Mouse (Mus musculus) embryonic facial prominence, embryonic 15.5 days (tissue): ENCODE data around the gene Snx30. TPM values are rescaled to one million over a fixed set of nuclear protein-coding genes. Genes with fewer than 3 reads are reported as not detected.
A peak's percentile ranks its signal among the peaks of the same experiment; 100 is the strongest.

ENCODE experiments used
- ATAC-seq: fragments of 200-750 bp; cut with Nextera tagmentation; 2 replicates; pipeline ENCODE4 v1.8.0; 2017; ENCODE audit warnings: low read depth, moderate TSS enrichment; ENCODE audit not compliant: insufficient number of reproducible peaks, low FRiP score, low TSS enrichment
- H3K27ac ChIP-seq: fragments of 300-500 bp; sonication (generic); replicated peaks from 2 replicates; pipeline ENCODE4 v1.5.1; 2015; ENCODE audit warnings: mild to moderate bottlenecking, inconsistent platforms
- H3K27me3 ChIP-seq: fragments of 300-500 bp; sonication (generic); 2 replicates; pipeline ENCODE4 v1.6.1; 2015; ENCODE audit warnings: inconsistent platforms
- H3K36me3 ChIP-seq: fragments of 300-500 bp; sonication (generic); 2 replicates; pipeline ENCODE4 v1.6.1; 2015; ENCODE audit warnings: mild to moderate bottlenecking, inconsistent platforms
- H3K4me1 ChIP-seq: fragments of 300-500 bp; sonication (generic); 2 replicates; pipeline ENCODE4 v1.6.1; 2015; ENCODE audit warnings: inconsistent platforms
- H3K4me2 ChIP-seq: fragments of 300-500 bp; sonication (generic); replicated peaks from 2 replicates; pipeline ENCODE4 v1.6.1; 2015; ENCODE audit warnings: mild to moderate bottlenecking, inconsistent platforms
- H3K4me3 ChIP-seq: fragments of 300-500 bp; sonication (generic); replicated peaks from 2 replicates; pipeline ENCODE4 v1.5.1; 2015; ENCODE audit warnings: mild to moderate bottlenecking, inconsistent platforms
- H3K9ac ChIP-seq: fragments of 300-500 bp; sonication (generic); 2 replicates; pipeline ENCODE4 v1.6.1; 2015; ENCODE audit warnings: inconsistent platforms
- H3K9me3 ChIP-seq: fragments of 300-500 bp; sonication (generic); replicated peaks from 2 replicates; pipeline ENCODE4 v1.6.1; 2016; ENCODE audit warnings: inconsistent platforms
- WGBS: fragments of 180-500 bp; shearing (Covaris S2); methylation state at CpG from one replicate; pipeline ENCODE4 v1.1.7; 2015; 5-methylcytosine and 5-hydroxymethylcytosine counted together
- polyA plus RNA-seq: library from polyadenylated mRNA; unstranded; fragments of >200 nt; fragmentation: Nextera tagmentation; extraction: Ambion mirVana; gene quantifications from 2 replicates; pipeline ENCODE4 v1.2.1, GENCODE M21; 2015

Snx30 gene
- polyA plus RNA-seq, 1 experiment from 2014 or later: 11.1 TPM

DNA sequence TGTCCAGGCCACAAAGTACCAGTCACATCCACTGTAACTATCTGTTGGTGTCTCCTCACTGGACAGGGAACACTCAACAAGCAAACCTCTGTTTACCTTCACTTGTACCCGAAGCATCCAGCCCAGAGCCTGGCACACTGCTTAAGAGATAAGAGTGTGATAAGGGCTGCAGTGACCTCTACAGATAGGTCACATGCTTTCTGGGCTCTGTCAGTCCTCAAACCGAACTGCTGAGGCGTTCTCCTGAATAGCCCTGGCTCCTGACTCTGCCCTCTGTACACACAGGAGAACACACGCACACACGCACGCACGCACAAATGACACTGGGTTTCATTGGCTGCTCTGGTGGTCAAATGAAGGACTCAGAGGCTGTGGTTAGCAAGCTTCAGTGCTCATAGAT, 8.5 kb downstream of the Snx30 start:
- H3K4me3 ChIP-seq: no peak overlapping the region
- no peak overlapping the region for H3K4me2 ChIP-seq
- peaks cover 6% of the 10 kb centered on the region for H3K4me1 ChIP-seq
- H3K9me3 ChIP-seq: no peaks in the 10 kb centered on the region
- 0 out of 2 replicates have a peak, but pooled peaks cover 5% of the 10 kb centered on the region for H3K36me3 ChIP-seq
- no peaks in the 10 kb centered on the region for H3K27me3 ChIP-seq
- H3K9ac ChIP-seq: no peak overlapping the region
- WGBS: 82% methylated on average over 7 of the region's 7 CpGs
- ATAC-seq: no peak
- no peak overlapping the region for H3K27ac ChIP-seq

DNA sequence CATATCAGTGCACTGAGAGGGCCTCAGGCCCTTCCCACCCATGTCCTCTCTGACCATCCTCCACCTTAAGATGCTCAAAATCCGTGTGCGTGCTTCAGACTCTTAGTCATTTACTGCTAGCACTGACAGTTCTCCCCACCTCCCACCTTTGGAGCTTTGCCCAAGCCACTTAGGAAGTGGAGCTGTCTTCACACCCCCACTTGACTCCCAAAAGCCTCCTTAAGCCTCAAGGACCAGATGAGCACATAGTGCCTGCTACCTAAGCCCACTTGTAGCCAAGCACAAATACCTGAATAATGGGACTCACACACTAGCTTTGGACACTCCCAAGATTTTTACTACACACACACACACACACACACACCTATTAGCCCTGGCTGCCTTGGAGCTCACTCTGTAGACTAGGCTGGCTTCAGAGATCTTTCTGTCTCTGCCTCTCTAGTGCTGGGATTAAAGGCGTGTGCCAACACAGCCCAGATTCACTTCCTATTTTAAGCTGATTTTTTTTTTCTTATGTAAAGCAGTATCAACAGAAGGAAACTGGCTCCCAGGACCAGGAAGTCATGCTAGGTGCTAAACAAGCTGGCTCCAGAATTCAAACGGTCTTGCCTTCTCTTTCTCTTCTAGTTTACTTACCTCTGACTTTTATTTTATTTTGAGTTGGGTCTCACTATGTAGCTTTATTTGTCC, 9.6 kb downstream of the Snx30 start:
- Histone ChIP-seq H3K9ac (no peak overlapping the region), H3K4me3 (no peak overlapping the region), H3K4me1 (peaks cover 14% of the 10 kb centered on the region), H3K9me3 (no peaks in the 10 kb centered on the region), H3K36me3 (0 out of 2 replicates have a peak, but pooled peaks cover 5% of the 10 kb centered on the region), H3K4me2 (no peak overlapping the region), H3K27ac (no peak overlapping the region), H3K27me3 (no peaks in the 10 kb centered on the region)
- no peak for ATAC-seq
- WGBS: 82% methylated on average over 4 of the region's 4 CpGs

DNA sequence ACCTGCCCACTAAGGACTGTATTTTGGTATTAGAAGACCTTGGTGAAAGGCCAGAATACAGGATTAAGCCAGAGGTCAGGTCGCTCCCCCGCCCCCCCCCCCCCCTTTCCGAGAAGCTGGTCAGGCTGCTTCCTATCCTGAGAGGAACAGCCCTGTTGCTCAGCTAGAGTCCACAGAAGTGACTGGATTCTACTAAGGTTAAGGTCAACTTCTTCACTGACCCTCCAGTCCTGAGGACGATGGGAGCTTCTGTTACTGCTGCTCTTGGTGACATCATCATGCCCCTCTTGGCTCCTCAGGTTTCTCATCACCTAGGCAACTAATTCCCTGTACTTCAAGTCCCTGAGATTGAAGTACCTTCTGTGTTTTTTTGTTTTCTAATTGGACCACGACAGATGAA, 10.4 kb downstream of the Snx30 start:
- Histone ChIP-seq H3K4me2 (no peak overlapping the region), H3K9ac (no peak overlapping the region), H3K9me3 (no peaks in the 10 kb centered on the region), H3K4me3 (no peak overlapping the region), H3K27ac (no peak overlapping the region), H3K27me3 (no peaks in the 10 kb centered on the region), H3K4me1 (peaks cover 14% of the 10 kb centered on the region), H3K36me3 (0 out of 2 replicates have a peak, but pooled peaks cover 5% of the 10 kb centered on the region)
- WGBS: 46% methylated on average over 5 of the region's 5 CpGs
- ATAC-seq: no peak

DNA sequence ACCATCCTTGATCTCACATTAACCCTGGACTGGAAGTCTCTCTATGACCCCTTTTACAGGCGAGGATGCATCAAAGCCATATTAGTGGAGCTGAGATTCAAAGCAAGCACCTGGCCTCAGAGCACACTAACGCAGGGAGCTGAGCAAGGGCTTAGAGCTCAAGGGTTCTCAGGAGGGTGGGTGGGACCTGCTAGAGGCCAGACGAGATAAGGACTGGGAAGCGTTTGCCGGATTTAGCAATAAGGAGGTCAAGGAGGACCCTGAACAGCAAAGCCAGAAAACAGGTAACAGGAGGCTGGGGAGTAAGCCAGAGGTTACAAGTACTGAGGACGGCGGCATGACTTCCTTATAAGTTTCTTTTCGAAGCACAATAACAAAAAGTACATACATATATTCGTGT, 10.8 kb downstream of the Snx30 start:
- Histone ChIP-seq H3K9me3 (no peaks in the 10 kb centered on the region), H3K4me1 (peaks cover 14% of the 10 kb centered on the region), H3K9ac (no peak overlapping the region), H3K36me3 (0 out of 2 replicates have a peak, but pooled peaks cover 5% of the 10 kb centered on the region), H3K4me2 (no peak overlapping the region), H3K4me3 (no peak overlapping the region), H3K27ac (no peak overlapping the region), H3K27me3 (no peaks in the 10 kb centered on the region)
- 75% methylated on average over 9 of the region's 9 CpGs for WGBS
- no peak for ATAC-seq

DNA sequence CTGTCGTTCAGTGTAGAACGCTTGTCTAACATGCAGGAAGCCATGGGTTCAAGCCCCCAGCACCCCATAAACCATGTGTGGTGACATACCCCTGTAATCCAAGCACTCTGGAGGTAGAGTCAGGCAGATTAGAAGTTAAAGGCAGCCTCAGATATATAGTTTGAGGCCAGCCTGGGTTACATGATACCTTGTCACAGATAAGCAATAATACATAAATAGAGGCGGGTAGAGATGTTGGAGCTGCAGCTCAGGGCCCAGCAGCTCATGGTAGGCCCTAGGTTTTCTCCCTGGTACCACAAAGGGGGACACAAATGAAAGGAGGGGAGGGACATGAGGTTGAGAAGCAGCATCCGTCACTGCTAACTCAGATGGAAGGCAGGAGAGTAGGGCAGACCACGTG, 12.2 kb downstream of the Snx30 start:
- Histone ChIP-seq H3K27me3 (no peaks in the 10 kb centered on the region), H3K9me3 (no peaks in the 10 kb centered on the region), H3K4me2 (no peak overlapping the region), H3K4me1 (peaks cover 14% of the 10 kb centered on the region), H3K36me3 (0 out of 2 replicates have a peak, but pooled peaks cover 5% of the 10 kb centered on the region), H3K4me3 (no peak overlapping the region), H3K27ac (no peak overlapping the region), H3K9ac (no peak overlapping the region)
- WGBS: 76% methylated on average over 5 of the region's 5 CpGs
- ATAC-seq: no peak

DNA sequence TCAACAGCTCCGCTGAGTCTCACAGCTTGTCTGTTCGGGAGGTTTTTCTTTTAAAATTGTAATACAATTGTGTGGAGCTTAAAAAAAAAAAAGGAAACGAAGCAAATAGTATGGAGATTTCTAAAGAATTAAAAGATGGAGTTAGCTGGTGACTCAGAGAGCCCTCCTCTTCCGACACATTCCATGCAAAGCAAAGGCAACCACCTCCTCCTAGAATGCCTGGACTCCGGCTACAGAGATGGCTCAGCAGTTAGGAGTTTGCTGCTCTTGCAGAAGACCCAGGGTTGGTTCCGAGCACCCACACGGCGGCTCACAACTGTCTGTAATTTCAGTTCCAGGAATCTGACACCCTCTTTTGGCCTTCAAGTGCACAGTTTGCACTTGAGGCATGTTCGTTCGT, 12.9 kb downstream of the Snx30 start:
- H3K4me3 ChIP-seq: no peak overlapping the region
- 0 out of 2 replicates have a peak, but pooled peaks cover 5% of the 10 kb centered on the region for H3K36me3 ChIP-seq
- peaks cover 19% of the 10 kb centered on the region for H3K4me1 ChIP-seq
- H3K4me2 ChIP-seq: no peak overlapping the region
- no peak for ATAC-seq
- no peak overlapping the region for H3K9ac ChIP-seq
- no peak overlapping the region for H3K27ac ChIP-seq
- 77% methylated on average over 10 of the region's 10 CpGs for WGBS
- H3K27me3 ChIP-seq: no peaks in the 10 kb centered on the region
- no peaks in the 10 kb centered on the region for H3K9me3 ChIP-seq

DNA sequence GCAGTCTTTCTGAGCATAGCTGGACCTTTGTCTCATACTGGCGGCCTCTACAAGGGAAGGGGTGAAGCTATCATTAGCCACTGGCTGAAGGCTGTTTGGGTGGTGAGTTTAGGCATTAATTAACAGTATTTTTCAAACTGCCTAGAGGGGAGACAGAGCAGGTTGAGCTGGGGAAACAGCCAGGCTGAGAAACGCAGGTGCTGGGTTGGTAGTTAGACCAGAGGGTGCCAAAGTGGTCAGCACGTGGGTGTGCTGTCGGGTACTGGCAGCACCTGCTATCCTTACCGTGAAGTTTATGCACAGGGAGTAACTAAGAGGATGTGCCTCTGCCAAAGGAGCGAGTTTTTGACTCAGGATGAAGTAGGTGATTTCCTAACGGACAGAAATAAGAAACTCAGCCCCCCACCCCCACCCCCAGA, 13.4 kb downstream of the Snx30 start:
- Histone ChIP-seq H3K4me2 (no peak overlapping the region), H3K4me1 (peaks cover 20% of the 10 kb centered on the region), H3K27me3 (no peaks in the 10 kb centered on the region), H3K27ac (peak overlapping the region; percentile 11; the same call in 1 of the 2 replicates), H3K4me3 (no peak overlapping the region), H3K36me3 (0 out of 2 replicates have a peak, but pooled peaks cover 5% of the 10 kb centered on the region), H3K9ac (no peak overlapping the region), H3K9me3 (no peaks in the 10 kb centered on the region)
- WGBS: 57% methylated on average over 7 of the region's 7 CpGs
- ATAC-seq: no peak

DNA sequence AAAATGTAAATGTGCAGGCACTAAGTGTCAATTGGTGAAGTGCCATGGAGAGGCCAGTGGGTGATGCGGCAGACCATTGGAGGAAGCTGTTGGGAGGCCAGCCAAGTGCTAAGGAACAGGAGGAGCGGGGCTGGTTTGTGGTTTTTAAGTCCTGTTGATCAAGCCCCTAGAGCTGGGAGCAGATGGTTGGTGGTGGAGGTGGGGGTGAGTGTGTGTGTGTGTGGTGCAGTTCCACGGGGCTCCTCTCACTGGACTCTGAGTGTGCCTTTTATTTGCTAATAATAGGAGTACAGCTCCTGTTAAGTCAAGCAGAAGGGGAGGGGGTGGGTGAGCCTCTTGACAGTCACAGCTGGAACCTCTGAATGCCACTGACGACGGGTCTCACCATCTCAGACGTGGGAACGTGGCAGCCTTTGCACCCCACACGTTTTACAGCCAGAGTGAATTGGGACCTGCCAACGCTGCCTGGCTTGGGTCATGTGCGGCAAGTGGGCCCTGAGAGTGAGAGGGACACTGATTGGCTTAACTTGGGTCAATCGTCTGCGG, 13.9 kb downstream of the Snx30 start:
- 56% methylated on average over 12 of the region's 12 CpGs for WGBS
- no peak for ATAC-seq
- 0 out of 2 replicates have a peak, but pooled peaks cover 5% of the 10 kb centered on the region for H3K36me3 ChIP-seq
- no peaks in the 10 kb centered on the region for H3K9me3 ChIP-seq
- peaks cover 20% of the 10 kb centered on the region for H3K4me1 ChIP-seq
- H3K27me3 ChIP-seq: no peaks in the 10 kb centered on the region
- no peak overlapping the region for H3K4me2 ChIP-seq
- 0 out of 2 replicates have a peak overlapping the region, but pooled peaks have one; percentile 11 for H3K27ac ChIP-seq
- H3K9ac ChIP-seq: no peak overlapping the region
- H3K4me3 ChIP-seq: no peak overlapping the region

DNA sequence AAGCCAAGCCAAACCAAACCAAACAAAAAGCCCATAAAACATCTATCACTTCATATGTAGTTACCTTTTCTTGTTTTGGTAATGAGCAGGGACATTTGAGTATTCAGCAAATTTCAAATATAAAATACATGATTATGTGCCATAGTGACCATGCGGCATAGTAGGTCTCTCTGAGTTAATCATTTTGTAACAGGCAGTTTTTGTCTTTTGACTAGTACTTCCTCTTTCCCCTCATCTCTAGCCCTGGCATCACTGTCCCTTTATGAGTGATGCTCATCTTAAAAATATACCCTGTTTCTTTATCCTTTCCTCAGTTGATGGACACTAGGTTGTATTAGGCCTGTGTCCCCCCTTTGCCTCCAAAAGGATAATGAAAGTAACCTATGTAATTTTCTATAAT, 15.9 kb downstream of the Snx30 start:
- Histone ChIP-seq H3K27ac (no peak overlapping the region), H3K4me1 (peaks cover 20% of the 10 kb centered on the region), H3K4me2 (no peak overlapping the region), H3K9me3 (no peaks in the 10 kb centered on the region), H3K9ac (no peak overlapping the region), H3K4me3 (no peak overlapping the region), H3K36me3 (no peaks in the 10 kb centered on the region), H3K27me3 (no peaks in the 10 kb centered on the region)
- ATAC-seq: no peak
- 94% methylated on average over 1 of the region's 1 CpGs for WGBS

DNA sequence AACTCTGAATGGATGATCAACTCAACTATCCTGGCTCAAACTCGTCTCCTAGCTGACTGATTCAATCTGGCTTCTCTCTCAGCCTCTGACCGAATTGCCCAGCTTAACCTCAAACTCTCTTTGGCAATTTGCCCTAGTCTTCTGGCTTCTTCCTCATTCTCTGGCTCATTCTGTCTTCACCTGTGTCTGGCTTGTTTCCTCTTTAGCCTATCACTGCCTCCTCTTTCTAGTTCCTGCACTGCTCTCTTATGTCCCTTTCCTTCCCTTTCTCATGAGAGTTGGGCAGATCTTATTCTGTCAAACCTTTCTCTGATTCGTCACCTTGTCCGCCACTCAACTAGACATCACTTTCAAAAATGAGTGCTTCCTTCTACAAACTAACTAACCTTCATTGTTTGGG, 16.5 kb downstream of the Snx30 start:
- no peaks in the 10 kb centered on the region for H3K36me3 ChIP-seq
- ATAC-seq: no peak

DNA sequence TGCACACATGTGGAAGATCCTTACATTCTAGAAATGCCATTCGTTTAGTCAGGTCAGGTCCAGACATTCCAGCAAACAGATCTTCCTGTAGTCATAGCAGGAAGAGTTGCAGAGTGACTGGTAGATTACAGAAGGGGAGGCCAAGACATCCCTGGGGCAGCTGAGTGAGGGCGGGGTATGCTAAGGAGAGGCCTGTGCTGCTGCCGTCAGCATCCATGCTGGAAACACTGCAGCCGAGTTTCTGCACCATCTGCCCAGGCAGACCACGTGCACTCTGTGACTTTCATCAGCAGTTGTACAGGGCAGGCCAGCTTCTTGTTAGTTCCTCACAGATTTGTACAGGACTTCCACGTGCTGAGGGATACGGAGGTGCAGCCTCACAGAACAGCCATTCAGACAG, 17.8 kb downstream of the Snx30 start:
- 50% methylated on average over 7 of the region's 7 CpGs for WGBS
- no peaks in the 10 kb centered on the region for H3K36me3 ChIP-seq
- H3K27me3 ChIP-seq: no peaks in the 10 kb centered on the region
- no peak overlapping the region for H3K27ac ChIP-seq
- H3K9me3 ChIP-seq: no peaks in the 10 kb centered on the region
- no peak overlapping the region for H3K9ac ChIP-seq
- peaks cover 21% of the 10 kb centered on the region for H3K4me1 ChIP-seq
- no peak overlapping the region for H3K4me3 ChIP-seq
- no peak overlapping the region for H3K4me2 ChIP-seq
- ATAC-seq: no peak

More for the DNA sequence above, 16.5 kb downstream of the Snx30 start:
- Histone ChIP-seq H3K9ac (no peak overlapping the region), H3K4me3 (no peak overlapping the region), H3K4me2 (no peak overlapping the region), H3K9me3 (no peaks in the 10 kb centered on the region), H3K27me3 (no peaks in the 10 kb centered on the region), H3K4me1 (peaks cover 20% of the 10 kb centered on the region), H3K27ac (no peak overlapping the region)
- 72% methylated on average over 4 of the region's 4 CpGs for WGBS
